Mouse (Mus musculus) midbrain, embryonic 14.5 days (tissue): ENCODE measurements around the gene Zfp787. TPM values are rescaled to one million over a fixed set of nuclear protein-coding genes. Genes with fewer than 3 reads are reported as not detected.

Source experiments
- ATAC-seq: fragments of 200-750 bp; cut with Nextera tagmentation; 2 replicates; pipeline ENCODE4 v1.8.0; 2017; ENCODE audit warnings: moderate number of reproducible peaks, moderate library complexity; ENCODE audit not compliant: low FRiP score, low TSS enrichment
- DNase-seq: peaks from one replicate; pipeline ENCODE4 v3.0.0-alpha.2; 2015
- H3K27ac ChIP-seq: fragments of 300-500 bp; sonication (generic); replicated peaks from 2 replicates; pipeline ENCODE4 v1.5.1; 2014; ENCODE audit warnings: mild to moderate bottlenecking, low read depth, low read length, moderate library complexity
- H3K27me3 ChIP-seq: fragments of 300-500 bp; sonication (generic); 2 replicates; pipeline ENCODE4 v1.6.1; 2014; ENCODE audit warnings: low read length, control low read depth, mixed read lengths; ENCODE audit not compliant: control insufficient read depth, insufficient read depth
- H3K36me3 ChIP-seq: fragments of 300-500 bp; sonication (generic); 2 replicates; pipeline ENCODE4 v1.6.1; 2014; ENCODE audit warnings: low read length, control low read depth; ENCODE audit not compliant: control insufficient read depth, insufficient read depth
- H3K4me1 ChIP-seq: fragments of 300-500 bp; sonication (generic); 2 replicates; pipeline ENCODE4 v1.6.1; 2014; ENCODE audit warnings: mild to moderate bottlenecking, antibody characterized with exemption, low read length, control low read depth; ENCODE audit not compliant: control insufficient read depth, insufficient read depth
- H3K4me2 ChIP-seq: fragments of 300-500 bp; sonication (generic); 2 replicates; pipeline ENCODE4 v1.6.1; 2014; ENCODE audit warnings: mild to moderate bottlenecking, low read length, moderate library complexity
- H3K4me3 ChIP-seq: fragments of 300-500 bp; sonication (generic); replicated peaks from 2 replicates; pipeline ENCODE4 v1.5.1; 2014; ENCODE audit warnings: low read depth, low read length
- H3K9ac ChIP-seq: fragments of 300-500 bp; sonication (generic); replicated peaks from 2 replicates; pipeline ENCODE4 v1.6.1; 2014; ENCODE audit warnings: mild to moderate bottlenecking, low read length, moderate library complexity
- H3K9me3 ChIP-seq: fragments of 300-500 bp; sonication (generic); 2 replicates; pipeline ENCODE4 v1.6.1; 2016; ENCODE audit warnings: low read length, control low read depth, mixed read lengths; ENCODE audit not compliant: control insufficient read depth
- WGBS: fragments of 180-500 bp; shearing (Covaris S2); extraction: QIAGEN DNeasy Blood & Tissue Kit; methylation state at CpG from one replicate; pipeline ENCODE4 v1.1.7; 2014; 5-methylcytosine and 5-hydroxymethylcytosine counted together
- polyA plus RNA-seq: library from polyadenylated mRNA; unstranded; fragments of >200 nt; fragmentation: Nextera tagmentation; extraction: Ambion mirVana; gene quantifications from 2 replicates; pipeline ENCODE4 v1.2.1, GENCODE M21; 2014

Gene Zfp787
- polyA plus RNA-seq, 1 experiment from 2014 or later: 12.0 TPM

DNA sequence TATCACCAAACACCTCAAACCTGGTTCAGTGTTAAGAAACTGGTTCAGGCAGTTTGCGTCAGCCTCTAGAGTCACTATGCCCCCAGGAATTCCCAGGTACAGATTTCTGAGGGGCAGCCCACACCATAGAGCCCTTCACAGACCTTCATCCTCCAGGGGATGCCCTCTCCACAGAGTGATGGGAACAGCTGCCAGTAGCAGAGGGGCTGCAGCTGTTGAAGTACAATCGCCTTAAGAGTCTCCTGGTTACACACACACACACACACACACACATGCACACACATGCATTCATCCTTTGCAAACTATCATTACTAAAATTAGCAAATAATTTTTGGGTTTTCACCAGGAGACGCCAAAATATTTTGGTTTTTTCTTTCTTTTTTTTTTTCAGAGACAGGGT, 3.8 kb upstream of the Zfp787 start:
- DNase-seq (no peak), ATAC-seq (no peak)
- Histone ChIP-seq H3K9ac (no peak overlapping the region), H3K4me1 (peaks cover 3% of the 10 kb centered on the region), H3K27me3 (no peaks in the 10 kb centered on the region), H3K36me3 (no peaks in the 10 kb centered on the region), H3K4me3 (no peak overlapping the region), H3K27ac (no peak overlapping the region), H3K9me3 (no peaks in the 10 kb centered on the region), H3K4me2 (no peak overlapping the region)
- 92% methylated on average over 3 of the region's 3 CpGs for whole genome bisulfite sequencing

DNA sequence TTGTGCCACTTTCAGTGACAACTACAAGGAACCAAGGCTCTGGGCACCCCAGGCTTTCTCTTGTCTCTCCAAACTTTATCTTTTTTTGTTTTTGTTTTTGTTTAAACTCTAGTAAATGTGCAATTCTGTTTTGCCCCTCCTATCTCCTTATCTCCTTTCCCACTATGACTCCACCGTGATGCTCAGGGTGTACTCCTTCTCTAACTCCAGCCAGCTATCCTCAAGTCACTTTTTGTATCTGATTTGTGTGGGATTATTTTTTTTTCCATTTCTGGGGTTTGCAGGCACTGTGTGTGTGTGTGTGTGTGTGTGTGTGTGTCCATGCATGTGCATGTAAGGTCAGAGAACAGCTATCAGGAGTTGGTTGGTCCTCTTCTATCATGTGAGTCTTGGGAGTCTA, 1.7 kb upstream of the Zfp787 start:
- peaks cover 10% of the 10 kb centered on the region for H3K4me1 ChIP-seq
- H3K4me2 ChIP-seq: no peak overlapping the region
- H3K9me3 ChIP-seq: no peaks in the 10 kb centered on the region
- no peak overlapping the region for H3K9ac ChIP-seq
- H3K4me3 ChIP-seq: no peak overlapping the region
- no peaks in the 10 kb centered on the region for H3K36me3 ChIP-seq
- H3K27ac ChIP-seq: no peak overlapping the region
- DNase-seq: no peak
- WGBS: 91% methylated on average over 1 of the region's 1 CpGs
- no peak for ATAC-seq
- no peaks in the 10 kb centered on the region for H3K27me3 ChIP-seq

DNA sequence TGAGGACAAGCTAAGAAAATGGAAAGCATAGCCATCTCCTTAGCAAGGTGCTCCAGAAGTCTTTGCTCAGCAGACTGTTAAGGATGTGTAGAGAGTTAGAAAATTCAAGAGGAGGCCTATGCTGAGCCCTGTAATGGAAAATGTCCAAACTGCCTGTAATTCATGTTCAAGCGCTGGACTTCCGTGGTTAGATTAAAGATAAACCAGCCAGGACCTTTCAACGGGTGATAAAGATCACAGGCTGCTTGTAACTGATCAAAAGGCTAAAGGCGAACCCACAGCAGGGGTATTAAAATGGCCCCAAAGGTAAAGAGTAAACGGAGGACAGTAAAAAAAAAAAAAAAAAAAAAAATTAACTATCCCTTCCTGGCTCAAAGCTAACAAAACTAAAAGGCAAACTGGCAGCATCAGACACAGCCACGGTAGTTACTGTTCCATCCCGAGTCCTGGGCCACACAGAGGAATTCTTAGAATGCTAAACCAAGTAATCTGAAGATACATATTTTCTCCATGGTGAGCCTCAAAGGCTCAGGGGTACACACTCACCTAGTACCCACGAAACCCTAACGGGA, 1.2 kb upstream of the Zfp787 start:
- H3K36me3 ChIP-seq: no peaks in the 10 kb centered on the region
- ATAC-seq (no peak), DNase-seq (no peak)
- H3K9ac ChIP-seq: peak overlapping the region; percentile 93
- H3K4me2 ChIP-seq: peak overlapping the region; percentile 58
- no peaks in the 10 kb centered on the region for H3K27me3 ChIP-seq
- H3K9me3 ChIP-seq: no peaks in the 10 kb centered on the region
- 72% methylated on average over 9 of the region's 9 CpGs for WGBS
- H3K27ac ChIP-seq: 0 out of 2 replicates have a peak overlapping the region, but pooled peaks have one; percentile 94
- H3K4me3 ChIP-seq: peak overlapping the region; percentile 78
- peaks cover 10% of the 10 kb centered on the region for H3K4me1 ChIP-seq

DNA sequence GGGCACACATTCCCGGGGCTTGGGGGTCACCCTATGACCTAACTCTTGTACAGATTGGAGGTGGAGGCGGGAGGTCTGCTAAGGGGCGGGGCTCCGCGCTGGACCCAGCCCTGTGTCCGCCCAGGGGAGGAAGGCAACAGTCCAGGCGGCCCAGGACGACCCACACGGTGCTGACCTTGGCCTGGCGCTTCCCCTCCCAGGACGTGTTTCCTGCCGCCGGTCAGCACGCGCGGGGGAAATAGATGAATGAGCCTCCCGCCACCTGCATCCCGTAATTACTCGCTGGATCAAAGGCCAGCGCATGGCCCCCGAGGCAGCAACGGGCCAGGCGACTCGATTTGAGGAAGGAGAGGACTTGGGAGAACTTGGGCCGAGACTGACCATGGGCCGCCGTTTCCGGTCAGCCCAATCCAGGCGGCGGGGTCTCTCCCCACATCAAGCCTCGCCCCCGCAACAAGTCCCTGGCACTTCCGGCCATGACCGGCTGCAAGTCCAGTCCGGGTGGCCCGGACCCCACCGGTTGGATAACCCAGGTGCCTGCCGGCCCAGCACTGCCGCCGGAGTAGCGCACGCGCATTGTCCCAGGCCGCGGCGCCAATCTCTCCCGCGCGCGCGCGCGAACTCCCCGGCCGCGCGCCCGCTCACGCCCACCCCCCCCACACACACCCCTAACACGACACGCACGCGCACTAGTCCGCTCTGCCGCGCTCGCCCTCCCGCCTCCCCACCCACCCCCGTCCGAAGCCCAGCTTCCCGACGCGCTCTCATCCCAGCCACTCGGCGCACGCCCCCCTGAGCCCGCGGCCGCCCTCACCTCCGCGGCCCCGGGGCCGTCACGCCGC, 545 bp downstream of the Zfp787 start:
- peak overlapping the region; percentile 94 for H3K27ac ChIP-seq
- ATAC-seq: peak; percentile 83
- DNase-seq: peak; percentile 96
- peak overlapping the region; percentile 93 for H3K9ac ChIP-seq
- H3K9me3 ChIP-seq: no peaks in the 10 kb centered on the region
- H3K4me2 ChIP-seq: peak overlapping the region; percentile 94
- peak overlapping the region; percentile 78 for H3K4me3 ChIP-seq
- WGBS: under 1% methylated on average over 77 of the region's 85 CpGs
- no peaks in the 10 kb centered on the region for H3K27me3 ChIP-seq
- H3K4me1 ChIP-seq: peaks cover 10% of the 10 kb centered on the region
- H3K36me3 ChIP-seq: no peaks in the 10 kb centered on the region

DNA sequence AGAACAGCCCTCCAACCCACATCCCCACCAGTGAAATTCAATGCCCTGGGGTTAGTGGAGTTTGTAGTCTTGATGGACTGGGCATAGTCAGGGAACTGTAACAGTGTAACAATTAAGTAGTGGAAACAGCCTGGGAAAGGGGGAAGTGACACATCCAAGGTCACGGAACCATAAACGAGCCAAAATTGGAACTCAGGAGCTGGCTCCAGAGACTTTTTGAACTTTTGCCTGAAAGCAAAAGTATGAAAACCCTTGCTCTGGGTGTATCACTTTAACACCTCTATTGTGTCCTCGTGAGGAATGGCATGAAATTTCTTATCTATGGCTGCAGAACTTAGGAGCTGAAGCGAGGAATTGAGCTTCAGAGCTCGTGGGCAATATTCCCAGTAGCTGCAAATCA, 1.6 kb downstream of the Zfp787 start:
- Histone ChIP-seq H3K9ac (no peak overlapping the region), H3K4me2 (peak overlapping the region; percentile 94), H3K27ac (no peak overlapping the region), H3K4me3 (peak overlapping the region; percentile 78), H3K36me3 (no peaks in the 10 kb centered on the region), H3K9me3 (no peaks in the 10 kb centered on the region), H3K4me1 (peaks cover 10% of the 10 kb centered on the region), H3K27me3 (no peaks in the 10 kb centered on the region)
- DNase-seq (no peak), ATAC-seq (no peak)
- 88% methylated on average over 5 of the region's 5 CpGs for WGBS

DNA sequence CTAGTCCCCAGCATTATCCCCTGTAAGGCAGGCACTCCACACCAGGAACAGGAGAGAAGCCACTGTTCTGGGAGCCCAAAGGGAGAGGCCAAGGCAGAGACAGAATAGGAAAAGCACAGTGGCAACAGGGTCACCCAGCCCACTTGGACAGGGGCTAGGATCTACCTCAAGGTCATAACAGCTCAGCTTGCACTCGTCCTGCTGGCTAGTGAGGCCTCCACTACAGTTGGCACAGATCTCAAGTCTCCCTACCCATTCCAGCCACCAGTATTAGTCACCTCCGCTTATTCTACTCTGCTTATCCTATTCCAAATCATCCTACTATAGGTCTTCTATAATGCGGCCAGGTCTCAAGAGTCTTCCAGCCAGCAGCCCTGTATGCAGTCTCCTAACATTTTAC, 2.7 kb downstream of the Zfp787 start:
- Histone ChIP-seq H3K27ac (no peak overlapping the region), H3K4me3 (no peak overlapping the region), H3K4me2 (no peak overlapping the region), H3K4me1 (peaks cover 10% of the 10 kb centered on the region), H3K36me3 (no peaks in the 10 kb centered on the region), H3K9ac (no peak overlapping the region), H3K9me3 (no peaks in the 10 kb centered on the region), H3K27me3 (no peaks in the 10 kb centered on the region)
- ATAC-seq (no peak), DNase-seq (no peak)
- 94% methylated on average over 3 of the region's 3 CpGs for WGBS

DNA sequence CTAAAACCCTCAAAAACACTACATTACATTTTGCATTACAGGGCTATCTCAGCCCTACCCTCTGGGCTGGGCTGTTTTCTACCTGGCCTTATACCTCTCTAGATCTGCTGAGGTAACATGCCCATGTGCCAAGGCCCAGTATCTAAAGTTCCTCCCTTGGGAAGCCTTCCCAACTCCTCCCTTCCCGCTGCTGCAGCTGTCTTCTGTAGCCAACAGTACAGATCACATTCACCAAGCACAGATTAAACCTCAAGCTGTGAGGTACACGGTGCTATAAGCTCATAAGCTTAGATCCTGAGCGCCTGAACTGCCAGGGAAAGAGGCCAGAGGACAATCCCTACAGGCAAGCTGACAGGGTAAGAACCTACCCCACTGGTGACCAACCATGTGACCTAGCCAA, 3.8 kb downstream of the Zfp787 start:
- Histone ChIP-seq H3K27ac (no peak overlapping the region), H3K9ac (no peak overlapping the region), H3K36me3 (no peaks in the 10 kb centered on the region), H3K4me1 (peaks cover 10% of the 10 kb centered on the region), H3K9me3 (no peaks in the 10 kb centered on the region), H3K27me3 (no peaks in the 10 kb centered on the region), H3K4me3 (no peak overlapping the region), H3K4me2 (no peak overlapping the region)
- ATAC-seq (no peak), DNase-seq (no peak)
- 77% methylated on average over 3 of the region's 3 CpGs for WGBS

DNA sequence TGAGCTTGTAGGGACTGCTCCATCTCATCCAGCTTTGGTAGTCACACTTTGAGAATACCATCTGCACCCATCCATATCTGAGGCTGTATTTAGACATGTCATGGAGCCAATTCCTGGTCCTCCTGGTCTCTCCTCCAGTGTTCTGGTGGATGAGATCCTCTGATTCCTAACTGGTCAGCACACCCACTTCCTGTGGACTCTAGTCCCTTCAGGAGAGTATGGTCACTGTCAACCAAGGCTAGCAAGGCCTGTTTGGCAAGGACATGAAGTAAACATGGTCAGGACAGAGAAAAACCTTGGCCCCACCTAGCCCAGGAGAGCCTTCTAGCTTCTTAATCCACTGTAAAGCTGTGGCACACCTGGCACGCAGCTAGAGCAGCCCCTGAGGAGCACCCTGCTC, 4.5 kb downstream of the Zfp787 start:
- no peak for ATAC-seq
- DNase-seq: no peak
- Histone ChIP-seq H3K4me2 (no peak overlapping the region), H3K9ac (no peak overlapping the region), H3K27me3 (no peaks in the 10 kb centered on the region), H3K9me3 (no peaks in the 10 kb centered on the region), H3K4me1 (peaks cover 10% of the 10 kb centered on the region), H3K27ac (no peak overlapping the region), H3K4me3 (no peak overlapping the region), H3K36me3 (no peaks in the 10 kb centered on the region)
- 93% methylated on average over 1 of the region's 1 CpGs for WGBS

DNA sequence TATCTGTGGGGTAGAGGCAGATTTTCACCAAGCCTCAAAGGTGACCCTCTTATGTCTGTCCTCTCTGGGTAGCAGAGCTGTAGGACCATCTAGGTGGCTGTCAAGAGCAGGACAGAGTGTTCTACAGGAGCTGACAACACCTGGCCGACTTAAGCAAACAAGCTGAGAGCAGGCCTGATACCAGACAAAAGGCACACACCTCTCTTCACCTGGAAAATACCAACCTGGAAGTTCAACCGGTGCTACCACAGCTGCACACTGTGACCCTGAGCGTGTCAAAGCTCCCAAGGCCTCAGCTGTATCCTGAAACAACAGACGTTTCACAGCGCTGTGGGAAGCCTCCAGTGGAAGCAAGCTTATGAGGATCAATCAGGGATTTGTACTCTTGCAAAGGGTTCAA, 8.1 kb downstream of the Zfp787 start:
- no peaks in the 10 kb centered on the region for H3K36me3 ChIP-seq
- no peaks in the 10 kb centered on the region for H3K27me3 ChIP-seq
- H3K27ac ChIP-seq: no peak overlapping the region
- H3K9me3 ChIP-seq: no peaks in the 10 kb centered on the region
- H3K4me3 ChIP-seq: no peak overlapping the region
- no peaks in the 10 kb centered on the region for H3K4me1 ChIP-seq
- no peak for ATAC-seq
- no peak overlapping the region for H3K4me2 ChIP-seq
- WGBS: 84% methylated on average over 5 of the region's 5 CpGs
- no peak overlapping the region for H3K9ac ChIP-seq
- DNase-seq: no peak
